Mouse (Mus musculus): ENCODE measurements at regions not wholly inside any gene's neighbourhood (a gene's known extent, or its start where the extent isn't known, plus 50 kb on each side); places are given as distances from the start of the nearest gene placed in this dataset.
A peak's percentile ranks its signal among the peaks of the same experiment; 100 is the strongest.

DNA sequence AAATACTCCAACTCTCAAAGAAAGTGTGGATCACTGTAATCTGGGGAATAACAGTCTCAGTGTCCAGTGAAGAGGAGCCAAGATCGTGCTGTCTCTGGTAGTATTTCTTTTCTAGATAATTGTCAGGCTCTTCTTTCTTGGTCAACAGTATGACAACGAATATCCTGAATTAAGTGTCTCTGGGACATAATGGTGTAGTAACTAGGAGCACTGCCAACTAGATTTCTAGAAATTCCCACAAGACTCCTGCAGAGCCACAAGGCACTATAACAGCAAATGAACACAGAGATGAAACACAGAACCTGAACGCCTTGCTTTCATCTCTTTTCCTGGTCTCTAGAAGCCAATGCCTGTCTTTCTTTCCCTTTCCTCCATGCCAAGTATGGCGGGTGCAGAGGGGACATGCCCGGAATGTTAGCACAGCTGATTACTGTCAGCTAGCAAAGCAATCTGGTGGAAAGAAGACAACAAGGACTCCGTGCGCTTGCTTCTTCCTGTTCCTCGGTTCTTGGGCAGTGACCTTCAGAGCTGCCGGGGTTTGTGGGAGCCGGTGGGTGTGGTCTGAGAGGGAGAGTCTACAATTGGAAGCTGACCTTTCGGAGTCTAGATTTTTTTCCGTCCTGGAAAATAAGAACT, 122.7 kb upstream of the Adamts9 start:
- WGBS (ENCODE audit: insufficient replicate concordance): 33% methylated on average over 12 of the region's 12 CpGs
- ATAC-seq (ENCODE audit: low read depth) (no peak), DNase-seq (no peak)
- Histone ChIP-seq H3K27ac (no peak overlapping the region), H3K4me2 (0 out of 2 replicates have a peak overlapping the region, but pooled peaks have one; percentile 6), H3K36me3 (no peaks in the 10 kb centered on the region), H3K4me3 (replicated peaks) (no peak overlapping the region), H3K27me3 (no peaks in the 10 kb centered on the region), H3K9ac (no peak overlapping the region), H3K4me1 (replicated peaks) (no peaks in the 10 kb centered on the region), H3K9me3 (replicated peaks) (no peaks in the 10 kb centered on the region)

DNA sequence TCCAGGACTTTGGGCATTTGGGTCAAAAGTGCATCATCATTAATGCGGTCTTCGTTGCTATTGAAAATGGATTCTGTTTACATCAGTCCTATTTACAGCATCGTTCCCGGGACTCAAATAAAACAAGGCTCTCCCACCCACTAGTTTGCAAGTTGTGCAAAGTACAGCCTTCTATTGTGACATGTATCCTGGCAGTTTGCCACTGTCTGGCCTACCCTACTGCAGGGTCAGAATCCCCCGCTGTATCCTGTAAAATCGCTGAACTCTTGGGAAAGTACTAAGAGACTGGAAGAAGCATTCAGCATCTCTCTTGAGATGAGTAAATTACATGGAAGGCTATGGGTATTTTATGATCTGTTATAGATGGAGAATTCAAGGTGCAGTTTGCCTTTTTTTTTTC, 122.1 kb upstream of the Adamts9 start:
- Histone ChIP-seq H3K36me3 (no peaks in the 10 kb centered on the region), H3K4me2 (no peak overlapping the region), H3K4me3 (replicated peaks) (no peak overlapping the region), H3K4me1 (replicated peaks) (no peaks in the 10 kb centered on the region), H3K27me3 (no peaks in the 10 kb centered on the region), H3K9ac (no peak overlapping the region), H3K9me3 (replicated peaks) (no peaks in the 10 kb centered on the region), H3K27ac (no peak overlapping the region)
- no peak for DNase-seq
- ATAC-seq (ENCODE audit: low read depth): no peak
- WGBS (ENCODE audit: insufficient replicate concordance): 75% methylated on average over 6 of the region's 6 CpGs

- Histone ChIP-seq H3K4me3 (replicated peaks) (no peak overlapping the region), H3K4me1 (replicated peaks) (no peaks in the 10 kb centered on the region), H3K36me3 (no peaks in the 10 kb centered on the region), H3K4me2 (no peak overlapping the region), H3K9me3 (replicated peaks) (no peaks in the 10 kb centered on the region), H3K9ac (no peak overlapping the region), H3K27ac (no peak overlapping the region), H3K27me3 (no peaks in the 10 kb centered on the region)
- ATAC-seq (ENCODE audit: low read depth) (no peak), DNase-seq (no peak)
- WGBS (ENCODE audit: insufficient replicate concordance): 62% methylated on average over 7 of the region's 7 CpGs
These were observed 121.1 kb upstream of the Adamts9 start for GRCm38 (mm10) chr6:93064366-93064765.

- H3K4me1 ChIP-seq (replicated peaks): no peaks in the 10 kb centered on the region
- no peaks in the 10 kb centered on the region for H3K36me3 ChIP-seq
- no peak overlapping the region for H3K9ac ChIP-seq
- no peaks in the 10 kb centered on the region for H3K9me3 ChIP-seq (replicated peaks)
- H3K27me3 ChIP-seq: no peaks in the 10 kb centered on the region
- H3K27ac ChIP-seq: no peak overlapping the region
- no peak overlapping the region for H3K4me2 ChIP-seq
- no peak for DNase-seq
- no peak for ATAC-seq (ENCODE audit: low read depth)
- no peak overlapping the region for H3K4me3 ChIP-seq (replicated peaks)
- 61% methylated on average over 3 of the region's 3 CpGs for WGBS (ENCODE audit: insufficient replicate concordance)
These were observed 118.4 kb upstream of the Adamts9 start for GRCm38 (mm10) chr6:93061741-93062140.

- no peaks in the 10 kb centered on the region for H3K9me3 ChIP-seq (replicated peaks)
- H3K27ac ChIP-seq: no peak overlapping the region
- no peaks in the 10 kb centered on the region for H3K27me3 ChIP-seq
- H3K4me1 ChIP-seq (replicated peaks): no peaks in the 10 kb centered on the region
- no peaks in the 10 kb centered on the region for H3K36me3 ChIP-seq
- WGBS (ENCODE audit: insufficient replicate concordance): 34% methylated on average over 2 of the region's 2 CpGs
- H3K9ac ChIP-seq: no peak overlapping the region
- H3K4me3 ChIP-seq (replicated peaks): no peak overlapping the region
- H3K4me2 ChIP-seq: no peak overlapping the region
- DNase-seq (no peak), ATAC-seq (ENCODE audit: low read depth) (no peak)
These were observed 102.2 kb upstream of the Adamts9 start for GRCm38 (mm10) chr6:93045524-93045923.

DNA sequence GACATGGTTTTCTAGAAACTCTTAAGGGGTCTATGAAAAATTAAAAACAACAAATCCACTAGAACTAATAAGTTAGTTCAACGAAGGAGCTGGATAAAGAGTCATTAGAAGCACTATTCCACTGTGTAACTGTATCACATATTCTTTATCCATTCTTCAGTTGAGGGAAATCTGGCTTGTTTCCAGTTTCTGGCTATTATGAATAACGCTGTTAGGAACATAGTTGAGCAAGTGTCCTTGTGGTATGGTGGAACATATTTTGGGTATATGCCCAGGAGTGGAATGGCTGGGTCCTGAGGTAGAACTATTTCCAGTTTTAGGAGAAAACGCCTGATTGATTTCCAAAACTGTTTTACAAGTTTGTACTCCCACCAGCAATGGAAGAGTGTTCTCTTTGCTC, 97.7 kb upstream of the Adamts9 start:
- H3K4me3 ChIP-seq (replicated peaks): no peak overlapping the region
- H3K4me1 ChIP-seq (replicated peaks): no peaks in the 10 kb centered on the region
- H3K4me2 ChIP-seq: no peak overlapping the region
- no peak for ATAC-seq (ENCODE audit: low read depth)
- no peak overlapping the region for H3K27ac ChIP-seq
- H3K9me3 ChIP-seq (replicated peaks): no peaks in the 10 kb centered on the region
- 59% methylated on average over 3 of the region's 3 CpGs for WGBS (ENCODE audit: insufficient replicate concordance)
- H3K9ac ChIP-seq: no peak overlapping the region
- no peaks in the 10 kb centered on the region for H3K27me3 ChIP-seq
- DNase-seq: no peak
- H3K36me3 ChIP-seq: no peaks in the 10 kb centered on the region

GRCm38 (mm10) chr6:93031812-93032330, 88.6 kb upstream of the Adamts9 start:
- no peak overlapping the region for H3K4me2 ChIP-seq
- no peak overlapping the region for H3K9ac ChIP-seq
- 43% methylated on average over 1 of the region's 1 CpGs for WGBS (ENCODE audit: insufficient replicate concordance)
- ATAC-seq (ENCODE audit: low read depth) (no peak), DNase-seq (no peak)
- H3K4me3 ChIP-seq (replicated peaks): no peak overlapping the region
- no peaks in the 10 kb centered on the region for H3K9me3 ChIP-seq (replicated peaks)
- no peaks in the 10 kb centered on the region for H3K4me1 ChIP-seq (replicated peaks)
- H3K36me3 ChIP-seq: no peaks in the 10 kb centered on the region
- H3K27me3 ChIP-seq: no peaks in the 10 kb centered on the region
- H3K27ac ChIP-seq: no peak overlapping the region

DNA sequence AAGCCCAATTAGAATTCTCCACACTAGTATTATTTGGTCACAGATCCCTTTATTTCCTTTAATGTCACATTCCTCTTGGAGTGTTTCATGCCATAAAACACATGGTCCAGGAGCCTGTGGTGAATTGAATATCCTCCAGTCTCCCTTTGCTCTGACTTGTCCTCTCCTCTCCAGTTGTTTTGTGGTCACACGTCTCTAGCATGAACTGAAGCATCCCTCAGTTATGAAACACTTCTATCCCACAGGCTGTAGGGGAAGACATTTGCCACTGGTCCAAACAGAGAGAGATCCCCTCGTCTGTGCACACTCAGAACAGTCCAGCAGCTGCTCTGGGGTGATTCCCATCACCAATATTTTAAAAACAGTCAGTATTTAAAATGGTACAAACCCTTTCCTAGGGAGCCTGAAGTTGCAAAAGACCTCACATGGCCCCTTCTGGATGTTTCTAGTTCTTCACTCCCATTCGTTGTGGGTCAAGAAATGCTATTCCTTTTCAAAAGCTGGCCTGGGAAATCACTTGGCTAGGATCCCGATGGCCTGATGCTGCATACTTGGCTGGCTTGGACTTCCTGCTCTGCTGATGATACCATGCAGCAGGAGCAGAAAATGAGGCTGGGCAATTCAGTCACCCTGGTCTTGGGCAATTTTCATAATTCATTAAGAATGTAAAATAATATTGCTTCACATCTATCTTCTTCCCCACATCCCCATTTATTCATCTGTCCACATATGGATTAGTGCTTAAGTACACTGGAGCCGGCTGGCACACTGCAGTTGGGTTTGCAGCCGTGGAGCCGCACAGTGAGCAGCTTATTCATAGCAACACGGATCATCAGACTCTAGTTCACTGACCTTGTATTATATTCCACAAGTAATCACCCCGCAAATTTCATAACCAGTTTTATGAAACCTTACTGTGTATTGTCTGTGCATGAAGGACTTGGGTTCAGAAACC, 83.1 kb upstream of the Adamts9 start:
- H3K4me3 ChIP-seq (replicated peaks): no peak overlapping the region
- no peaks in the 10 kb centered on the region for H3K27me3 ChIP-seq
- no peak for ATAC-seq (ENCODE audit: low read depth)
- H3K4me1 ChIP-seq (replicated peaks): no peaks in the 10 kb centered on the region
- H3K27ac ChIP-seq: 0 out of 2 replicates have a peak overlapping the region, but pooled peaks have one; percentile 18
- no peak for DNase-seq
- H3K4me2 ChIP-seq: no peak overlapping the region
- WGBS (ENCODE audit: insufficient replicate concordance): 54% methylated on average over 9 of the region's 9 CpGs
- no peaks in the 10 kb centered on the region for H3K9me3 ChIP-seq (replicated peaks)
- no peaks in the 10 kb centered on the region for H3K36me3 ChIP-seq
- H3K9ac ChIP-seq: no peak overlapping the region

DNA sequence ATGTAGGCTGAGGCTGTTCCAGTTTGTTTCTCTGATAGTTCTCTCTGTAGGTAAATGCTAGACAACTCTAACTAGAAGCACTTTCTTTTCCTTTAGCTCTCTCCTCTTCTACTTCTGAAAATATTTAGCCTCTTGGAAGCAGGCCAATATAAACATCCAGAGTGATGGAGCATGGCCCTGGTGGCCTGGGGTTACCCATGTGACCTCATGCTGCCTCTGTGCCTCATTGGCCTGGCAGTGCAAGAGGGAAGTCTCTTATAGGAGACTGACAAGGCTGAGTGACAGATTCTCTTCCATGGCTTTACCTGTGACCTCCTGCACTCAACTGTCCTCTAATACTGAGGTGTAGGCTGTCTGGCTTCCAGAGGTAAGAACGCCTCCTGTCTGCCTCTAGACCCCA, 71.2 kb upstream of the Adamts9 start:
- WGBS (ENCODE audit: insufficient replicate concordance): 56% methylated on average over 1 of the region's 1 CpGs

GRCm38 (mm10) chr6:93011906-93012305, 68.6 kb upstream of the Adamts9 start:
- ATAC-seq (ENCODE audit: low read depth) (no peak), DNase-seq (no peak)
- no peak overlapping the region for H3K9ac ChIP-seq
- H3K27ac ChIP-seq: no peak overlapping the region
- WGBS (ENCODE audit: insufficient replicate concordance): 75% methylated on average over 5 of the region's 5 CpGs
- no peaks in the 10 kb centered on the region for H3K27me3 ChIP-seq
- H3K4me1 ChIP-seq (replicated peaks): no peaks in the 10 kb centered on the region
- no peak overlapping the region for H3K4me3 ChIP-seq (replicated peaks)
- no peaks in the 10 kb centered on the region for H3K36me3 ChIP-seq
- H3K9me3 ChIP-seq (replicated peaks): no peaks in the 10 kb centered on the region
- H3K4me2 ChIP-seq: no peak overlapping the region

More for the DNA sequence above, 71.2 kb upstream of the Adamts9 start:
- Histone ChIP-seq H3K9ac (no peak overlapping the region), H3K4me2 (no peak overlapping the region), H3K27me3 (no peaks in the 10 kb centered on the region), H3K9me3 (replicated peaks) (no peaks in the 10 kb centered on the region), H3K27ac (no peak overlapping the region), H3K4me1 (replicated peaks) (no peaks in the 10 kb centered on the region), H3K36me3 (no peaks in the 10 kb centered on the region), H3K4me3 (replicated peaks) (no peak overlapping the region)
- ATAC-seq (ENCODE audit: low read depth) (peak; percentile 73), DNase-seq (no peak)

GRCm38 (mm10) chr6:93004587-93005240, 61.4 kb upstream of the Adamts9 start:
- ATAC-seq (ENCODE audit: low read depth) (no peak), DNase-seq (no peak)
- Histone ChIP-seq H3K27me3 (no peaks in the 10 kb centered on the region), H3K4me1 (replicated peaks) (no peaks in the 10 kb centered on the region), H3K9ac (no peak overlapping the region), H3K27ac (no peak overlapping the region), H3K4me2 (no peak overlapping the region), H3K4me3 (replicated peaks) (no peak overlapping the region), H3K9me3 (replicated peaks) (no peaks in the 10 kb centered on the region), H3K36me3 (no peaks in the 10 kb centered on the region)
- 54% methylated on average over 3 of the region's 3 CpGs for WGBS (ENCODE audit: insufficient replicate concordance)

All from liver, embryonic 13.5 days (tissue).